Mouse (Mus musculus): ENCODE results near the gene Iqce.

Gene Iqce

DNA sequence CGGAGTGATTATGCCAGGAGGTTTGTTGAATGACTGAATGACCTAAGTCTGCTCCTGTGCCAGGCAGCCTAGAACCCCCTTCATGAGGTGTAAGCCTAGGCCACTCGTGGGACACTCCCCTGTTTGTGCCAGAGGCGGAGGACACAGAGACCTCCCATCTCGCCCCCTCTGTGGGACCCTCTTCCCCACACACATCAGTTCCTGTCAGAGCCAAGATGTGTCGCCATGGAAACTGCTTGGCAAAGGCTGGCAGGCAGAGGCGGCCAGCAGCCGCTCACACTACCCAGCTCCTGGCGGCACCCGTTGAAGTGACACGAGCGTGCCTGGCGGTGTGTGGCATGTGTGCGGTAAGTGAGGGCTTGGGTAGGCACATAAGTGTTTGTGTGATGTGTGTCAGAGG is 21.6 kb upstream of the Iqce start, which contains the start of gene Amz1:
TSS of gene Amz1 (plus strand) at position 306 of the 400 bp plus-strand sequence.
- no peak for TF ChIP-seq GATA4 (IDR thresholded peaks at IDR 0.05; ENCODE audit: insufficient replicate concordance, low read length)

DNA sequence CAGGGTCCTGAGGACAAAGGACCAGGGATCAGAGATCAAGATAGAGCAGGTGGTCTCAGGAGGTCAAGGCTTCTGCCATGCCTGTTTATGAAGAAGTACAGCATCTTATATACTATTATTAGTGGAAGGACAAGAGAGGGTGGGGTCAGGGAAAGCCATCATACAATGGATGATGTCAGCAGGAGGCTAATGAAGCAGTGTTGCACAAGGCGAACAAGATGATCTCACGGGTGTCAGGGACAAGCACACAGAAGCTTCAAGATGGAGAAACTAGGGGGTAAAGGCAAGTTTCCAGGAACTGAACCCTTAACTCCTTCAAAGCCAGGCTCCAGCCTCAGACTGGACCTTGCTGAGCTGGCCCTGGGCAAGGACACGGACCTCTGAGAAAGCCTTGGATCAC is 19.9 kb upstream of the Iqce start:
- TF ChIP-seq GATA4 (IDR thresholded peaks at IDR 0.05; ENCODE audit: insufficient replicate concordance, low read length) = no peak

- no peak for TF ChIP-seq GATA4 (IDR thresholded peaks at IDR 0.05; ENCODE audit: insufficient replicate concordance, low read length)
These were observed 18.6 kb upstream of the Iqce start for GRCm38 (mm10) chr5:140720773-140721172.

DNA sequence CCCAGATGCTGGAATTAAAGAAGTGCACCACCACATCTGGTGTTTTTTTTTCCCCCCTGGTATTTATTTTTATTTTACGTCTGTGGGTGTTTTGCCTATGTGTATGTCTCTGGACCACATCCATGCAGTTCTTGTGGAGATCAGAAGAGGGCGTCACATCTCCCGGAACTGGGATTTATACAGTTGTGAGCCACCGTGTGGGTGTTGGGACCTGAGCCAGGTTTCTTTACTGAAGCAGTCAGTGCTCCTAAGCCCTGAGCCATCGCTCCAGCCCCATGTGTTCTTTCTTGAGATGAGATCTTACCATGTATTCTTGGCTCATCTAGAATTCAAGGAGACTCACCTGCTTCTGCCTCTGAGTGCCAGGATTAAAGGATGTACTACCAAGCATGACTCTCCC is 8.9 kb upstream of the Iqce start:
- no peak for TF ChIP-seq GATA4 (IDR thresholded peaks at IDR 0.05; ENCODE audit: insufficient replicate concordance, low read length)

DNA sequence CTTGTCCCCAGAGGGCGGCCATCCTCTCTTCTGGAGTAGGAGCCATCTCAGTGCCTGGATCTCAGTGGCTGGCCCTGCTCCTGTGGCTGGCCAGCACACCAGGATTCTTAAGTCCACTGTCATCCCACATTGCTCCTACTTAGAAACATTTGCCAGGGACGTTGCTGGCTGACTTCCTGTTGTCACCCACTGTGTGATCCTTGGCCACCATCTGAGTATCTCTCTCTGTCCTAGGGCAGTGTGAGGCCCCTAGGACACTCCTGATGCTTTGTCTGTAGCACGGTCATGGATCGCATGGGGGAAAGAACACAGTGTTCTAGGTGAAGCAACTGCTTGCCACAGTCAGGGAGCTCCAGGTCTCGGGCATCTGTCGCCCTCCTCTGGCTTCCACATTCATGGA is 8.1 kb upstream of the Iqce start:
- TF ChIP-seq GATA4 (IDR thresholded peaks at IDR 0.05; ENCODE audit: insufficient replicate concordance, low read length) = no peak

DNA sequence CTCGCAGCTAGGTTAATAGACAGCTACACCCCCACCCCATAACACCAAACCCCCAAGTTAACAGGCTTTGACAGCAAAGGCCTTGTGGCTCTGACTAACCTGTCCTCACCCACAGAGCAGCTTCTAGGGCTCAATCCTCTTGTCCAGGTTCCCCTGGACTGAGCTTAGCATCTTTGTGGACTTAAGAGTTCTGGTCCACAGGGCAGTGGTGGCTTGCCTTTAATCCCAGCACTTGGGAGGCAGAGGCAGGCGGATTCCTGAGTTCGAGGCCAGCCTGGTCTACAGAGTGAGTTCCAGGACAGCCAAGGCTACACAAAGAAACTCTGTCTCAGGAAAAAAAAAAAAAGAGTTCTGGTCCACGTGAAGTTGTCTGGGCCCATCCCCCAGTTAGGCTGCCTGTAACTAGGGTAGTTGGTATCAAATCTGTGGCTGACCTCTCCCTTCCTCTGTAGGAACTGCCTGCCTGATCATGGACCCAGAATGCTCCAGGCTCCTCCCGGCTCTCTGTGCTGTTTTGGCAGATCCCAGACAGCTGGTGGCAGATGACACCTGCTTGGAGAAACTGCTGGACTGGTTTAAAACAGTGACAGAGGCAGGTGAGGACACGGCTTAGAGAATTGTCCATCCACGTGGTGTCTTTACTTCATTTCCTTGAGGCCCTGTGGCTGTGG is 3.5 kb upstream of the Iqce start:
- no peak for TF ChIP-seq GATA4 (IDR thresholded peaks at IDR 0.05; ENCODE audit: insufficient replicate concordance, low read length)

GRCm38 (mm10) chr5:140704378-140705251 is 2.4 kb upstream of the Iqce start, which contains the start of gene Brat1:
Brat1 (plus strand) TSS chr5:140705011.
- TF ChIP-seq GATA4 (IDR thresholded peaks at IDR 0.05; ENCODE audit: insufficient replicate concordance, low read length) = peak; percentile 5; the same call in 1 of the 2 replicates

GRCm38 (mm10) chr5:140703480-140704377 is 1.6 kb upstream of the Iqce start:
- TF ChIP-seq GATA4 (IDR thresholded peaks at IDR 0.05; ENCODE audit: insufficient replicate concordance, low read length) = no peak

- TF ChIP-seq GATA4 (IDR thresholded peaks at IDR 0.05; ENCODE audit: insufficient replicate concordance, low read length) = no peak
These were observed 519 bp upstream of the Iqce start for GRCm38 (mm10) chr5:140702618-140703175.

DNA sequence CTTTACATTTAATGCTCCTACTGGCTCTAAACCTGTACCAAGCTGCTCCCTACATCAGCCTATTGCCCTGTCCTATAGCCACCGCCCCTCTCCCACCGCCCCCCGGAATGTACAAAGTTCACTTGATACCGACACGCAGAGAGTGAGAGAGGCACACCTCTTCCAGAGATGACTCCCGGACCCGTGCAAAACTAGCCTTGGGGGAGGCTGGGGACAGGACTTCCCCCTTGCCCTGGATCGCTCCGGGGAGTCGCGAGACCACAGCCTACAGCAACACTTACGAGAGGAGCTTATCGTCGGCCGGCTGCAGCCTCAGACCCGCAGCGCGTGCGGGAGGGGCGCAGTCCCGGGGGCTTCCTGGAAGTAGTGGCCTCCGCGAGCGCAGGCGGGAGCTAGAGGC is 517 bp downstream of the Iqce start:
- TF ChIP-seq GATA4 (IDR thresholded peaks at IDR 0.05; ENCODE audit: insufficient replicate concordance, low read length) = no peak

DNA sequence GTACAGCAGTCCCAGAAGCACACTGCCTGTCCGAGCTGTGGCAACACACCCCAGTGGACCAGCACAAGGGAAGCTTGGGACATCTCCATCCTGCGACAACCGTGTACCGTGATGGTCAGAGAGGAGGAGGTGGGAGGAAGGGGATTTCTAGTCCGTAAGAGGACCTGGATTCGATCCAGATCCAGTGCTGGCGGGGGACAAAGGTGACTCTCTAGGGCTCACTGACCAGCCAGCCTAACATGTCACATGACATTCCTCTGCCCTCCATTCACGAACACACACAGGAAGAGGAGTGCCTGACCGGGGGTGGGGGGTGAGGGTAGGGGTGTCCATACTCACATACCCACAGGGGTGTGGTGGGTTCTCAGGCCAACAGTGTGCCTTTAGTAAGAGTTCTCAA is 2.4 kb downstream of the Iqce start:
- TF ChIP-seq GATA4 (IDR thresholded peaks at IDR 0.05; ENCODE audit: insufficient replicate concordance, low read length) = no peak

GRCm38 (mm10) chr5:140695987-140696386 is 6.2 kb downstream of the Iqce start:
- TF ChIP-seq GATA4 (IDR thresholded peaks at IDR 0.05; ENCODE audit: insufficient replicate concordance, low read length) = no peak

- no peak for TF ChIP-seq GATA4 (IDR thresholded peaks at IDR 0.05; ENCODE audit: insufficient replicate concordance, low read length)
These were observed 13.7 kb downstream of the Iqce start for GRCm38 (mm10) chr5:140688434-140688833.

- no peak for TF ChIP-seq GATA4 (IDR thresholded peaks at IDR 0.05; ENCODE audit: insufficient replicate concordance, low read length)
These were observed 17.6 kb downstream of the Iqce start for GRCm38 (mm10) chr5:140684343-140685148.

Measured in liver, adult (tissue).